Mouse (Mus musculus): ENCODE measurements around the gene Ubqln3. TPM values are rescaled to one million over a fixed set of nuclear protein-coding genes. Genes with fewer than 3 reads are reported as not detected.
A peak's percentile ranks its signal among the peaks of the same experiment; 100 is the strongest.

Ubqln3 gene
- polyA plus RNA-seq (2015; fragmentation: Nextera tagmentation; extraction: Ambion mirVana), result not detected in 2 replicates

GRCm38 (mm10) chr7:104143179-104143578 is at the start of gene Ubqln3:
Ubqln3 (minus strand) TSS chr7:104143279.
- H3K4me3 ChIP-seq, result no peak within 1 kb of the TSS
- no peaks in the 10 kb centered on the region for H3K27me3 ChIP-seq
- H3K9me3 ChIP-seq, result no peaks in the 10 kb centered on the region
- no peaks in the 10 kb centered on the region for H3K36me3 ChIP-seq
- no peaks in the 10 kb centered on the region for H3K4me1 ChIP-seq (replicated peaks)
- H3K4me2 ChIP-seq, result no peak within 1 kb of the TSS
- WGBS, result 79% methylated on average over 3 of the region's 3 CpGs
- H3K9ac ChIP-seq, result no peak within 1 kb of the TSS
- ATAC-seq (ENCODE audit: low FRiP score, low read depth), result no peak
- no peak within 1 kb of the TSS for H3K27ac ChIP-seq (replicated peaks)

DNA sequence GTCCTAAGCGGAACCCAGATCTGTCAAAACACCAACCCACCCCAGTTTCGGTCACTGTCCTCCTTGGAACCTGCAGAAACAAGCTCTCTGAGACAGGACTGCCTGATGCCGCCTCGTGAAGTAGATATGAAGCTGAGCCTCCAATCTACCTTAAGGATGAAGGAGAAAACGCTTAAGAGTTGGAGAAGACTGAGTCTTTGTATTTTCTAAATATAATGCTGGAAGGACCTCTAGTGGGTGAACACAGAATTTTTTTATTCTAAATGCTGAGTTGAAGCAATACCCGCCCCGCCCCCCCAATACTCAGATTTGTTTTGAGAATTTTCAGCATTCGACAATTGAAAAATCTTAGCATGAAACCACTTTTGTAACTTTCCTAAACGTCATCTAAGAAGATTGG is 48.2 kb upstream of the Ubqln3 start:
- no peak overlapping the region for H3K27ac ChIP-seq (replicated peaks)
- H3K9me3 ChIP-seq, result no peaks in the 10 kb centered on the region
- no peak for ATAC-seq (ENCODE audit: low FRiP score, low read depth)
- H3K4me2 ChIP-seq, result no peak overlapping the region
- no peaks in the 10 kb centered on the region for H3K36me3 ChIP-seq
- H3K4me1 ChIP-seq (replicated peaks), result no peaks in the 10 kb centered on the region
- WGBS, result 57% methylated on average over 9 of the region's 9 CpGs
- H3K27me3 ChIP-seq, result no peaks in the 10 kb centered on the region
- H3K4me3 ChIP-seq, result no peak overlapping the region
- H3K9ac ChIP-seq, result no peak overlapping the region

DNA sequence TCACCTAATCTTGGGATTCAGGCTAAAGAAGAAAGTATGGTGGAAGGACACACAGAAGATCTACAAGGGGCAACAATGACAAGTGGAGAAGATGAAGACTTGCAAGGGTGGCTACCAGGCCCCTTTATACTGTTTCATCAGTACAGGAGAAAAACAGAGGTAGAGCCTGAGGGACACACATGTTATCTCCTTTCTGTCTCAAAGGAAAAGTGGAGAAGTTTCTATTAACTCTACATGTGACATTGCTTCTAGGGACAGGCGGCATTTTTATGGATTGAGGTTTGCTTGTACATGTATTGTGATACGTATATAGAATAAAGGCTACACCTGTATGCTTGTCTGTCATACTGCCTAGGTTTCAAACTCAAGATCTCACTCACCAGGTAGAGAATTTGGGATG is 40.2 kb upstream of the Ubqln3 start, which contains the start of gene Olfr648:
Olfr648 (minus strand) TSS at position 101 of the 400 bp plus-strand sequence.
- WGBS, result 97% methylated on average over 2 of the region's 2 CpGs
- no peaks in the 10 kb centered on the region for H3K36me3 ChIP-seq
- H3K4me3 ChIP-seq, result no peak within 1 kb of the TSS
- H3K27ac ChIP-seq (replicated peaks), result no peak within 1 kb of the TSS
- no peaks in the 10 kb centered on the region for H3K4me1 ChIP-seq (replicated peaks)
- ATAC-seq (ENCODE audit: low FRiP score, low read depth), result no peak
- H3K9ac ChIP-seq, result no peak within 1 kb of the TSS
- H3K9me3 ChIP-seq, result no peaks in the 10 kb centered on the region
- H3K27me3 ChIP-seq, result no peaks in the 10 kb centered on the region
- no peak within 1 kb of the TSS for H3K4me2 ChIP-seq

DNA sequence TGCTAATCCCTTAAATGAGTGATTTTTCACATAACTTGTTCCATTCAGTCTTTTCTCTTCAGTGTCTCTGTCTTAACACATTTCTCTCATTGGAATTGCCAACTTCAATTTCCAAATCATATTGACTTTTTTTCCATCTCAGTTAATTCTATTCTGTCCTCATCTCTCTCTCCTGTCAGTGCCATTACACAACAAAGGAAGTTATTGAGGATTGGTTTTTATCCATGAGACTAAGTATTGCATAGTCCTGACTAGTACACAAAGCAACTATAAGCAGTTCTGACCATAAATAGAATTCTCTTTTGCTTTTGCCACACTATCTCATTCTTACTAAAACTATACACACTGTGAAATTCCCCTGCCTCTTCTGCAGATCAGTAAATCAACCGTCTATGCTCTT is 36.0 kb upstream of the Ubqln3 start:
- Histone ChIP-seq H3K4me1 (replicated peaks) (no peaks in the 10 kb centered on the region), H3K36me3 (no peaks in the 10 kb centered on the region), H3K9me3 (no peaks in the 10 kb centered on the region), H3K4me3 (no peak overlapping the region), H3K27me3 (no peaks in the 10 kb centered on the region), H3K9ac (no peak overlapping the region), H3K4me2 (no peak overlapping the region), H3K27ac (replicated peaks) (no peak overlapping the region)
- no peak for ATAC-seq (ENCODE audit: low FRiP score, low read depth)
- WGBS, result 58% methylated on average over 1 of the region's 1 CpGs

DNA sequence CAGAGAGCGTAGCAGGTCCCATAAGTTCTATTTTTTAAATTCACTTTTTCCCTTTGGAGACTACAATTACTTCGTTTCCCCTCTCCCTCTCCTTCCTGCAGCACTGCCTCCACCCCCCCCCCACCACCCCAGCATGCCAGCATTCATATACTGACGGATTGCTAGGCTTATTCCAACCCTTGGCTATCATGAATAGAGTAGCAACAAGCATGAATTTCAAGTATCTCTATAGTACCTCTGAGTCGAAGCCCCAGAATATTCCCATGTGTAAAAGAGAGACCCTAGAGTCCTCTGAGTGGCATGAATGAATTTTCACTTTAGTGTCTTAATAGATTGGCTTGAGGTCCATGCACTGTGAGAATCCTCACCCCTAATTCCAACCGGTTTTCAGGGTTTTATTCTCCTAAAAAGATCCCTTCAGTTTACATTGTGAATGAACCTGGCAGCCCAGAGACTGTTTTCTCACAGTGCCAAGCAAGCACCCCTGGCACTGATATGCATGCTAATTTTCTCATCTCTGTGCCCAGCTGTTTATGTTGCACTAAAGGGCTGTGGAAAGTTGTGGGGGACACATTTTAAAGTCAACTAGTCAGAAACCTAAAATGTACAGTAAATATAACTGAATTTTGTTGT is 35.5 kb upstream of the Ubqln3 start:
- no peak overlapping the region for H3K9ac ChIP-seq

GRCm38 (mm10) chr7:104175085-104175484 is 32.0 kb upstream of the Ubqln3 start:
- Histone ChIP-seq H3K9me3 (no peaks in the 10 kb centered on the region), H3K4me2 (no peak overlapping the region), H3K4me1 (replicated peaks) (no peaks in the 10 kb centered on the region), H3K36me3 (no peaks in the 10 kb centered on the region), H3K27me3 (no peaks in the 10 kb centered on the region), H3K27ac (replicated peaks) (no peak overlapping the region), H3K4me3 (no peak overlapping the region), H3K9ac (no peak overlapping the region)
- no peak for ATAC-seq (ENCODE audit: low FRiP score, low read depth)
- 15% methylated on average over 1 of the region's 1 CpGs for WGBS

More for the DNA sequence above, 35.5 kb upstream of the Ubqln3 start:
- Histone ChIP-seq H3K27ac (replicated peaks) (no peak overlapping the region), H3K4me2 (no peak overlapping the region), H3K27me3 (no peaks in the 10 kb centered on the region), H3K4me3 (no peak overlapping the region), H3K9me3 (no peaks in the 10 kb centered on the region), H3K4me1 (replicated peaks) (no peaks in the 10 kb centered on the region), H3K36me3 (no peaks in the 10 kb centered on the region)
- ATAC-seq (ENCODE audit: low FRiP score, low read depth), result peak; percentile 59; the same call in 1 of the 2 replicates
- WGBS, result 55% methylated on average over 5 of the region's 5 CpGs

DNA sequence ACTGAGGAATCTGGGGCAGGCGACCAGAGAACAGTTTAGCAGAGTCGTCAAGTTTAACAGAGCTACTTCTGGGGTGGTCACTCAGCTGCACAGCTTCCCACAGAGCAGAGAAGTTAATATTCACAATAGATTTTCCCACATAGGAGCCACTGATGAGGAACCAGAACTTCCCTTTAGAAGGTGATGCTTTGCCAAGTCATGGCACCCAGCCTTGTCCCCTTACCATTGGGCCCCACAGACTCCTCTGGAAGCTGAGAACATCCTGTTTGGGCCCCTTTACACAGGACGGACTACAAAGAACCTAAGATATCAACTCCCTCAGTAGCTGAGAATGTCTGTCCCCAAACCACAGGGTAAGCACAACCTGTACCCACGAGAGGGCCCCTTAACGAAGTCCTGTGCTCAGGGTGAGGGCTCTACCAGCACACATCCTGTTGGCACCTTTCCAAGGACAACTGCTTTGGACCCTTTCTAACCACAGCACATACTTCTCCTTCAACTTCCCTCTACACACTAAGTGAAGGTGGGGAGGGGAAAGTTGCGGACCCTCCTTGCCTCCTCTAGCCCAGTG is 26.6 kb upstream of the Ubqln3 start:
- Histone ChIP-seq H3K36me3 (no peaks in the 10 kb centered on the region), H3K9me3 (no peaks in the 10 kb centered on the region), H3K4me3 (no peak overlapping the region), H3K27ac (replicated peaks) (no peak overlapping the region), H3K27me3 (no peaks in the 10 kb centered on the region), H3K9ac (no peak overlapping the region), H3K4me2 (no peak overlapping the region), H3K4me1 (replicated peaks) (no peaks in the 10 kb centered on the region)
- no peak for ATAC-seq (ENCODE audit: low FRiP score, low read depth)
- WGBS, result 85% methylated on average over 6 of the region's 6 CpGs

DNA sequence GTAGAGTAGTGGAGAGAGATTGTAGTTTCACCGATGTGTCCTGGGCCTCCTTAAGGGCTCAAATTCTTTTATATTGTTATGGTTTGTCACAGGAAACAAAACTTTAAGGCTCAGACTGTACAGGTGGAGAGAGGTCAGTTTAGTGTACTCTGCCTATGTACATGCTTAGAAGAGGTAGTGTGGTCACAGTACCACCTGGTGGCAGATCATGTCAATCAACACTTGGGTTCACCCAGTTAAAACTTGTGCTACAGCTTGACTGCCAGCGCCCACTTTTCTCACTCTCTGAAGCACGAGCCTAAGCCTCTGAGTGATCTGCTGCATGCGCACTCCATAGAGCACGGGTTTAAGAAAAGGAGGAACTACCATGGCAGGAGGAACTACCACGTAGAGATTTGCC is 24.0 kb upstream of the Ubqln3 start:
- H3K4me3 ChIP-seq, result no peak overlapping the region
- H3K9me3 ChIP-seq, result no peaks in the 10 kb centered on the region
- H3K27me3 ChIP-seq, result no peaks in the 10 kb centered on the region
- H3K9ac ChIP-seq, result no peak overlapping the region
- H3K36me3 ChIP-seq, result no peaks in the 10 kb centered on the region
- no peak overlapping the region for H3K4me2 ChIP-seq
- H3K4me1 ChIP-seq (replicated peaks), result no peaks in the 10 kb centered on the region
- whole genome bisulfite sequencing, result 90% methylated on average over 6 of the region's 6 CpGs
- no peak overlapping the region for H3K27ac ChIP-seq (replicated peaks)
- ATAC-seq (ENCODE audit: low FRiP score, low read depth), result no peak

GRCm38 (mm10) chr7:104150456-104150855 is 7.4 kb upstream of the Ubqln3 start, which contains the start of gene Ubqlnl:
Ubqlnl (minus strand) TSS chr7:104150556.
- Histone ChIP-seq H3K9me3 (no peaks in the 10 kb centered on the region), H3K9ac (no peak within 1 kb of the TSS), H3K36me3 (no peaks in the 10 kb centered on the region), H3K27ac (replicated peaks) (no peak within 1 kb of the TSS), H3K4me2 (no peak within 1 kb of the TSS), H3K27me3 (no peaks in the 10 kb centered on the region), H3K4me3 (no peak within 1 kb of the TSS), H3K4me1 (replicated peaks) (no peaks in the 10 kb centered on the region)
- 97% methylated on average over 2 of the region's 2 CpGs for WGBS
- no peak for ATAC-seq (ENCODE audit: low FRiP score, low read depth)

- Histone ChIP-seq H3K27me3 (no peaks in the 10 kb centered on the region), H3K4me2 (no peak within 1 kb of the TSS), H3K27ac (replicated peaks) (no peak within 1 kb of the TSS), H3K9me3 (no peaks in the 10 kb centered on the region), H3K4me3 (no peak within 1 kb of the TSS), H3K36me3 (no peaks in the 10 kb centered on the region), H3K4me1 (replicated peaks) (no peaks in the 10 kb centered on the region), H3K9ac (no peak within 1 kb of the TSS)
- ATAC-seq (ENCODE audit: low FRiP score, low read depth), result no peak
- 89% methylated on average over 5 of the region's 5 CpGs for WGBS
These were observed 5.8 kb downstream of the Ubqln3 start, which contains the start of gene Olfr643 for GRCm38 (mm10) chr7:104137305-104137704. Olfr643 (minus strand) TSS chr7:104137405.

GRCm38 (mm10) chr7:104129726-104130125 is 13.4 kb downstream of the Ubqln3 start, which contains the start of gene Ubqln5:
Ubqln5 (minus strand) TSS chr7:104129826.
- no peak within 1 kb of the TSS for H3K9ac ChIP-seq
- no peaks in the 10 kb centered on the region for H3K27me3 ChIP-seq
- no peak within 1 kb of the TSS for H3K27ac ChIP-seq (replicated peaks)
- no peak within 1 kb of the TSS for H3K4me3 ChIP-seq
- H3K36me3 ChIP-seq, result no peaks in the 10 kb centered on the region
- WGBS, result 93% methylated on average over 5 of the region's 5 CpGs
- H3K9me3 ChIP-seq, result no peaks in the 10 kb centered on the region
- H3K4me2 ChIP-seq, result no peak within 1 kb of the TSS
- H3K4me1 ChIP-seq (replicated peaks), result no peaks in the 10 kb centered on the region
- no peak for ATAC-seq (ENCODE audit: low FRiP score, low read depth)

- Histone ChIP-seq H3K4me2 (no peak within 1 kb of the TSS), H3K36me3 (no peaks in the 10 kb centered on the region), H3K4me1 (replicated peaks) (no peaks in the 10 kb centered on the region), H3K9ac (no peak within 1 kb of the TSS), H3K4me3 (no peak within 1 kb of the TSS), H3K27ac (replicated peaks) (no peak within 1 kb of the TSS), H3K9me3 (no peaks in the 10 kb centered on the region), H3K27me3 (no peaks in the 10 kb centered on the region)
- ATAC-seq (ENCODE audit: low FRiP score, low read depth), result no peak
These were observed 38.4 kb downstream of the Ubqln3 start, which contains the start of gene Olfr646 for GRCm38 (mm10) chr7:104104757-104104972. Olfr646 (plus strand) TSS chr7:104104873.

Measured in hindbrain, embryonic 15.5 days (tissue).